Mouse (Mus musculus) brain, embryonic 14.5 days (tissue): ENCODE data around the gene Camk2n1. TPM values are rescaled to one million over a fixed set of nuclear protein-coding genes. Genes with fewer than 3 reads are reported as not detected.

Experiments
- DNase-seq: peaks from one replicate; pipeline ENCODE4 v3.0.0-alpha.2; 2011; ENCODE audit warnings: low read depth
- CTCF ChIP-seq: fragments of 200-500 bp; IDR thresholded peaks from 2 replicates; pipeline ENCODE4 v1.5.1; 2012; ENCODE audit warnings: inconsistent platforms, mild to moderate bottlenecking, moderate library complexity, borderline replicate concordance; ENCODE audit not compliant: insufficient read depth, insufficient read length; ENCODE audit errors: extremely low read depth
- POLR2A ChIP-seq: fragments of 200-500 bp; IDR thresholded peaks from 2 replicates; pipeline ENCODE4 v1.6.1; 2012; ENCODE audit warnings: mild to moderate bottlenecking, inconsistent platforms, borderline replicate concordance; ENCODE audit not compliant: poor library complexity, insufficient read depth, insufficient read length, severe bottlenecking; ENCODE audit errors: extremely low read depth
- polyA plus RNA-seq: library from polyadenylated mRNA; depleted of rRNA; stranded (reverse); fragments of >200 nt; gene quantifications from 2 replicates; pipeline ENCODE4 v1.2.3, GENCODE M21; 2012; rRNA removed

Gene Camk2n1
- polyA plus RNA-seq, 1 experiment = 37.4 TPM

DNA sequence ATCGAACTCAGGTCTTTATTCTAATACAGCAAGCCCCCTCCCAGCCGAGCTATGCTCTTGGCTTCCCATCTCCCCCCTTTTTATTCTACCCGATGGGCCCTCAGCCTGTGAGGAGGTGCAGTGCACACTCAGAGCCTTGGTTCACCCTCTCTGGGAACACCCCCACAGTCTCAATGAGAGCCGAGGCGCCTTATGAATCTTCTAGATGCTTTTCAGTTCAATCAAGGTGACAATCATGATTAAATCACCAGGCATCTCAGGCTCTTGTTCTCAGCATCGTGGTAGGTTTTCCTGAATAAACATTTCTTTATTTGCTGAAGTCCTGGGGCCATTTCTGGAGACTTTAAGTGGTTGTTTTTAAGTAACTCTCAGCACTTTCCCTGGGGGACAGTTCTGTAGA is 53.8 kb downstream of the Camk2n1 start:
- peak; percentile 27 for DNase-seq

More for the DNA sequence above, 53.8 kb downstream of the Camk2n1 start:
- TF ChIP-seq CTCF (no peak), POLR2A (no peak)

Other genes starting within 250 kb of the Camk2n1 start
- gene Hp1bp3, start 238.0 kb upstream of the Camk2n1 start, polyA plus RNA-seq = 197 and 200 TPM in 2 replicates
- gene Sh2d5, start 203.9 kb upstream of the Camk2n1 start, polyA plus RNA-seq = 19.3 and 22.5 TPM in 2 replicates
- 2.1 and 3.9 TPM in 2 replicates for gene Kif17, start 203.9 kb upstream of the Camk2n1 start, polyA plus RNA-seq
- gene Ddost, start 149.6 kb upstream of the Camk2n1 start, polyA plus RNA-seq = 152 and 167 TPM in 2 replicates
- gene Pink1, start 128.0 kb upstream of the Camk2n1 start, polyA plus RNA-seq = 87.9 and 92.7 TPM in 2 replicates
- 1.9 and 3.2 TPM in 2 replicates for gene Cda, start 86.3 kb upstream of the Camk2n1 start, polyA plus RNA-seq
- gene Fam43b, start 57.8 kb upstream of the Camk2n1 start, polyA plus RNA-seq = 2.9 and 4.3 TPM in 2 replicates
- 14.5 and 19.6 TPM in 2 replicates for gene Mul1, start 19.6 kb upstream of the Camk2n1 start, polyA plus RNA-seq
- gene Vwa5b1, start 181.6 kb downstream of the Camk2n1 start, polyA plus RNA-seq = 0.69 and 2.0 TPM in 2 replicates